Mouse (Mus musculus) right cerebral cortex, postnatal 4 days (tissue): ENCODE results near the gene Zcchc12.
A peak's percentile ranks its signal among the peaks of the same experiment; 100 is the strongest.

Source experiments
- DNase-seq: peaks from one replicate; pipeline ENCODE4 v3.0.0-alpha.2; 2022

Zcchc12 gene

GRCm38 (mm10) chrX:36195736-36196525 lies at the start of gene Zcchc12:
Zcchc12 (plus strand) TSS chrX:36195904.
- DNase-seq: peak; percentile 56

- no peak for DNase-seq
Observed at GRCm38 (mm10) chrX:36146746-36147145, 49.0 kb upstream of the Zcchc12 start.

DNA sequence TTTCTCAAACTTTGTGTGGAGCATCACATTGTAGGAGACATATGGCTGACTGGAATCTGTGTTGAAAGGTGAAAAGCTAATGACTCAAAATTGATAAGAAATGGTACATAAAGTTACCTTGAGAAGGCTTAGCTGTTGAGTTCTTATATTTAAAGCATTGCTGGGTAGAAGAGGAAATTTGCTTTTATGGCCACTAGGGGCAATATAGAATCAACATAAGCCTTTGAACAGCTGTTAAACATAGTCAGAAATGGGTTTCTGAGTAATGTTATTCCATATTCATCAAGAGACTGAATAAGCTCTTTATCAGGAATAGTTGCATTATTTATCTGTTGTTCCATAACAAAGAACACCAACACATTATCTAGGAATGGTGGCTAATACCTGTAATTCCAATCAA lies 45.6 kb upstream of the Zcchc12 start:
- no peak for DNase-seq

DNA sequence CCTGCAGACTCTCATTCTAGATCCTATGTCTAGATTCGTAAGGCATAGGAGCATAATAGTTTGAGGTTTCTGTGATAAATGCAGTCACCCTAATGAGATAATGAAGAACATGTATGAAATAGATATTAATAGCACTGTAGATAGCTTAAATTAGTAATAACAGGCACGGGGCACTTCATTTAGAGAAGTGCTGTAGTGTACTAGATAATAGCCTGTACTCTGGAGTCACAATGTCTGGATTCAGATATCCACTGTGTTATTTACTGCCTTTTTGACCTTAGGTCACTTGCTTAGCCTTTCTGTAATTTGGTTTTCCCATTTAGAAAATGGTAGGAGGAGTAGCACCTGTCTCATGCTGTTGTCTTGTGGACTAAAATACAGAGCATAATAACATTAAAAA lies 39.0 kb upstream of the Zcchc12 start:
- no peak for DNase-seq

- peak; percentile 29 for DNase-seq
Observed at GRCm38 (mm10) chrX:36161567-36161966, 34.1 kb upstream of the Zcchc12 start.

- DNase-seq: peak; percentile 51
Observed at GRCm38 (mm10) chrX:36183625-36184024, 12.1 kb upstream of the Zcchc12 start.

DNA sequence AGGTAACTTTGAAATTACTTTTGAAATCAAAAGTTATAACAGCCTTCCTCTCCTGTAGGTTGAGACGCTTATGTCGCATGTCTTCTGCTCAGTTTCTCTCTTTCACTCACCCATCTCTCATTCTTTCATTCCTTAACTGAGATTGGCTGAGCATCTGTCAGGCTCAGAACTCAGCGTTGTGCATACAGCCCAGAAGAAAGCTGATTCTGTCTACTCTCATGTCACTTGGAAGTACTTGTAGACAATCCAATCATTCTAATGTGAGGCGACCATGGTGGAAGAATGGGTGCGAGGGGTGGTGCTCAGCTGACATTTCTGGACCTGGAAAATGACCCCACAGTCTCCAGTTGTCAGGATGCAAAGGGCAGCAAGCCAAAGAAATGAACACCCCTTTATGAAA lies 9.7 kb upstream of the Zcchc12 start:
- DNase-seq: no peak

DNA sequence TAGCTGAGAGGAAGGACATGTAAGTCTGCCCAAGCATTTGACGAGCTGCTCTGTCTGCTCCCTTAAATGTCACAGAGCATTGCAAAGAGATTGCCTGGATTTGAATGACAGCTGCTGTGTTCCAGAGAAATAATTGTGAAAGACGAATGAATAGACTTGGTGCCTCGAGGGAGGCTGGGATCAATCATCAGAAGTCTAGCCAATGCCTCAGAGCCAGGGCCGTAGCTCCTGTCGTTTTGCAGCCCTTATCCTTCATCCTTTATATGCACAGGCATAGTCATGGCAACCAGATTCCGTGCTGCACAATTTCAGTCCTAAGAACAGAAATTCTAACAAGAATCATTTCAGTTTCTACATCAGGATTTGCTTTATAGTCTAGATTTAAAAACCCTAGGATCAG lies 9.3 kb upstream of the Zcchc12 start:
- no peak for DNase-seq

DNA sequence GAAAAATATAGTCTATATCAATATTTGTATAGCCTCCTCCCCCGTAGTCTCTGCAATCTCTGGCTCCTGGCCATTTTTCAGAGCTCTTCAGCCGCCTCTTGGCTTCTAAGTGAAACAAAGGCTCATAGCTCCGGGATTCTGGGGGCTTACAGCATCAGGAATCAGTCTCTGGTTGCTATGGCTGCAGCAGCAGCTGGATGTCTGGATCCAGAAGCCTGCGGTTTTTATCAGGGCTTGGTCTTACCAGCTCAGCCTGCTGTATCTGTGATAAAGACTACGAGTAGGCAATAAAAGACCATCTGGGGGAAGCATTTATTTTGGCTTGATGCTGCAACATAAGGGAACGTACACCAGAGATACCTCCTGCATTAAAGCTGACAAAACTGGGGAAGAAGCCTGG lies 1.8 kb upstream of the Zcchc12 start:
- DNase-seq: no peak

DNA sequence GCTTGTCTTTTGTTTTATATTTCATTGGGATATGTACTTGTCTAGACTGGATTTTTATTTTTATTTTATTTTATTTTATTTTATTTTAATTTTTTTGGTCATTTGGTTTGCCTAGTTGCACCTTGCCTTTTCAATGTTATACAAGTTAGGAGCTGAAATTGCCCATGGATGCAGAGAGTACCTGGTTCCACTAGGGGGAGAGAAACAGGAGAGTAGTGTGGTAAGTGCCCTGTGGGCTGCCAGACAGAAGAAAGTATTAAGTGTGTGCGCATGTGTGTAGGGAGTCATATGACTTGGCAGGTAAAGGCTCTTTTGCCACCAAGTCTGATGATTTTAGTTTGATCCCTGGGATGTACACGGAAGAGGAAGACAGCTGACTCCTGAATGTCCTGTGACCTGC lies 13.8 kb downstream of the Zcchc12 start:
- no peak for DNase-seq

GRCm38 (mm10) chrX:36211216-36211615 lies 15.5 kb downstream of the Zcchc12 start:
- no peak for DNase-seq

- no peak for DNase-seq
Observed at GRCm38 (mm10) chrX:36221366-36221765, 25.7 kb downstream of the Zcchc12 start.

- DNase-seq: peak; percentile 91
Observed at GRCm38 (mm10) chrX:36225777-36226176, 30.1 kb downstream of the Zcchc12 start.

DNA sequence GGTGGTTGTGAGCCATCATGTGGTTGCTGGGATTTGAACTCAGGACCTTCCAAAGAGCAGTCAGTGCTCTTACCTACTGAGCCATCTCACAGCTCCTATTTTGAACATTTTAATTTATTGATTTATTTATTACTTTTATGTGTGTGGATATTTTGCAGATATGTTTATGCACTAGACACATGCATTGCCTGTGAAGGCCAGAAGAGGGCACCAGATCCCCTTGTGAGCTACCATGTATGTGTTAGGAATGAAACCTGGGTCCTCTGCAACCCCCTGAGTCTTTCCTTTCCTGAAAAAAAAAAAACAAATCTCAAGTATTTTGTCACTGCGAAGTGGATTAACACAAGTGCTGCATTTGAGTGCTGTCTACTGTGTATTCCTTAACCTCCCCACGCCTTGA lies 30.9 kb downstream of the Zcchc12 start:
- peak; percentile 46 for DNase-seq

- DNase-seq: no peak
Observed at GRCm38 (mm10) chrX:36228861-36229260, 33.2 kb downstream of the Zcchc12 start.

- DNase-seq: no peak
Observed at GRCm38 (mm10) chrX:36229273-36229672, 33.6 kb downstream of the Zcchc12 start.

DNA sequence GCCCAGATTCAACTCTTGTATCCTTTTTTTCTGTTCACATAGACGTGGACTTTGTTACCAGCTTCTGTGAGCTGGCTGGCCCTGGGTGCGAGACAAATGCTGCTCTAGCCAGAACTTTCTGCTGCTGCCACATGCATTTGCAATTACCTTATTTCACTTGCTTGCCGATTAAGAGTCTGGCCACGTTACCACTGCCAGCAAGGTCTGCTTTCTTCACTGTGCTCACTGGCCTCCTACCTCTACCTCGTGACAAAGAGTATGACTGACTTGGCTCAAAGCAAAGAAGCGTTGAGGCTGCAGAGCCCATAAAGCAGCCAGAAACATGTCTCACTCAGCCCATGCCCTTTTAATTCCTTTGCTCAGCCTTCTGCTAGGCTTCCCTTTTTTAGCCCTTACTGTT lies 39.9 kb downstream of the Zcchc12 start:
- DNase-seq: no peak
